Mouse (Mus musculus): ENCODE measurements at regions not wholly inside any gene's neighbourhood (a gene's known extent, or its start where the extent isn't known, plus 50 kb on each side); places are given as distances from the start of the nearest gene placed in this dataset.

DNA sequence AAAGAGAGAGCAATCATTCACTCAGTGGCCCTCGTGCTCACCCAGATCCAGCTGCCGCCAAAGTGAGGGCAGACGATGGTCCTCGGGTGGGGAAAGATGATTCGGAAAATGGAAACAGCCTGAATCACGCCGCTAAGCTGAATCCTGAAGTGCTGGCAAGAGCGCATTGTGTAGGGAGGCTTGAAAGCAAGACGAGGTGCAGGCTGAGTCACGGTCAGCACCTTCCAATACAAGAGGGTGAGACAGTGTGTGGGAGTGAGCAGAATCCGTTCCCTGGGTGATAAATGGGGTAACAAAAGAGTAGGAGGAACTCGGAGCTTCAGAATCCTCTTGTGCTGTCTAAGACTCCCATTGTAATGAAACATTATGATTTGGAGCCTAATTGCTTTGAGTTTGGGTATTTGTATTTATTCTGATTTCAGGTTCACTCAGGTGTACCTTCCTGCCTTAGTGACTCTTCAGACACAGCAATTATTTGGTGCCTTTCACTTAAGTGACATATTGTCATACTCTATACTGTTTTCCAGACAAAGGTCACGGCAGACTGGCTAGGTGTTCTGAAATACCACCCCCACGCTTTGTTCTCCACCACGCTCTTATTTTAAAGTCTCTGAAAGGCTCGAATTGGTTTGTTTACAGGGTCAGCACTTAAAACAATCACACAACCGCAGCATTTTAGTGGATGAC, 70.0 kb downstream of the Mbip start:
- DNase-seq (ENCODE audit: extremely low read depth, insufficient read length, low spot score), result no peak

DNA sequence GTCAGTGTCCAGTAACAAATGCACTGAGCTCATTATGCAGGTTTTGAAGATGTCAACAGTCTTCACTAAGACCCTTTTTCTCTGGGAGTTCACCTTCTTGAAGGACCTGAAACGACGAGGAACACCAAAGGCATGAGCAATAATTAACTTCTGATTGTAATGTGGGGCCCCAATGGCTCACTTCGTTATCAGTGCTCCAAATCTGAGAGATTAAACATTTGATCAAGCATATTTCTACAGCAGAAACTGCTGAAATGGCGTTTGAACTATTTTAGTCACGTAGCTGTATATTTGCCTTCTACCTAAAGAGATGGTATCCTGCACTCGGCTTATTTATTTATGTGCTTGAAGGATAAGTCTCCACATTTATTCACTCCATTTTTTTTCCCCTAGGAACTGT, 80.6 kb downstream of the Mbip start:
- DNase-seq (ENCODE audit: extremely low read depth, insufficient read length, low spot score), result no peak

DNA sequence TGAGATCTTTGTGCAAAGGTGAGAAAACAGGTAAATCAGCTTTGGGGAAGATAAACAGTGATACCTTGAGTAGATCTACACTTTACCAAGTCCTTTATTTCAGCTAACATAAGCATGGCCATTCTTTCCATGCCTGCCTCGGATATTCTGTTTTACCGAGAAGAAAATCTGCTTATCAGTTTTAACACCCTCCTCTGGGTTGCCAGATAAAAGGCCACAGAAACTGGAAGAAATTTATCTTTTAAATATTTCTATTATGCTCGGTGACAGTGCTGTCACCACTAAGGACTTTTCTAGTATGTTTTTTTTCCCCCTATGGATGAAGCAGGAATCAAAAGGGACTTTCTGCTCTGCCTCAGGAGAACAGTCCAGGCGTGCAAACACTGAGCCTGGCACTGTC, 84.2 kb downstream of the Mbip start:
- DNase-seq (ENCODE audit: extremely low read depth, insufficient read length, low spot score), result no peak

DNA sequence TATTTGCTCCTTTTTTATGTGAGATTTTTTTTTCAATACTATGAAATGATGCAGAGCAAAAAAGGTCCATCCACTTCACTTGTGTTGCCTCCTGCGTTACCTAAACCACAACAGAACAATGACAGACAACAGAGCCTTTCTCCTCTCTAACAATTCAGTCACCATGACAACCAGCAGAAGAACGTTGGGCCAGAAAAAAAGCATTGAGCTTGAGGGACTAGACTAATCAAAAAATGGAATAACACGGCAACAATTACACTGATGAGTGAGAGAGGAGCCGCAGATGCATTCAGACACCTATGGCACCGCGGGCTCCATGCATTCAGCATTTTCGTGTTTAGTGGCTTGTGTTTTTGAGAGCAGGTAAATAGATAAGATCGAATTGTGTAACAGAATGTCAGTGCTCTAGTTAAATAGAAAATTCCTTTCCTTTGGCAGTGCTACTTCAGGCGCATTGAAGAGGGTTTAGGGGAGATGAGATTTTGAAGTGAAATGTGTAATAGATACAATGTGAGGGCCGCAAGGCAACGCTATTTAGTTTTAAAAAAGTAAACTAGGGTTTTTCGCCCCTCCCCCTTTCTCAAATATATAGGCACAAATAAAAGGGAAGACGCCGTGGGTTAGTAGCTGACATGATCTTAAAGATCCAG, 87.2 kb downstream of the Mbip start:
- DNase-seq (ENCODE audit: extremely low read depth, insufficient read length, low spot score), result no peak

DNA sequence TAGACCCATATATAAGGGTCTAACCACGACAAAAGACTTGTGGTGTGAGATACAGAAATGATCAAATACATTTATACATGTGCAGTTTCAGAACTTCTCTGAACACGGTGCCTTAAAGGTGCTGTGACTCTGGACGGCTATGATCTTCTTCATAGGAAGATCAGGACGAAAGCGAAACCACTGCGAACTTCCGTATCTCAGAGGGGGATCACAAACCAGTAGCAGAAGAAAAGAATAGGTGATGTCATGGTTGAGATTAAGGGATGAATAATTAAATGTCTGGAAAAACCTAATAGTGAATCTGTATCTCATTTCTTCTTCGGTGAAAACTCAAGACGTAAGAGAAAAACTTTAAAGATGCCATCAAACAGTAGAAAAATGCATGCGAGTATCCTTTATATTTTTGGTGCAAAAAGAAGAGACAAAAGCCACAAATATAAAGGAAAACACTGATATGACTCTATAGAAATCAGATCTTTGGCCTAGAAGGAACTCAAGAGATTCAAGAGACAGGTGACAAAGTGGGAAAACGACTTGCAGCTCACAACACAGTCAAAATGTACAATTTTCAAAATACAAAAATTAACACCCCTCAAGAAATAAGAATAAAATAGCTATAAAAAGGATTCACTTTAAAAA, 89.3 kb downstream of the Mbip start:
- DNase-seq (ENCODE audit: extremely low read depth, insufficient read length, low spot score), result no peak

DNA sequence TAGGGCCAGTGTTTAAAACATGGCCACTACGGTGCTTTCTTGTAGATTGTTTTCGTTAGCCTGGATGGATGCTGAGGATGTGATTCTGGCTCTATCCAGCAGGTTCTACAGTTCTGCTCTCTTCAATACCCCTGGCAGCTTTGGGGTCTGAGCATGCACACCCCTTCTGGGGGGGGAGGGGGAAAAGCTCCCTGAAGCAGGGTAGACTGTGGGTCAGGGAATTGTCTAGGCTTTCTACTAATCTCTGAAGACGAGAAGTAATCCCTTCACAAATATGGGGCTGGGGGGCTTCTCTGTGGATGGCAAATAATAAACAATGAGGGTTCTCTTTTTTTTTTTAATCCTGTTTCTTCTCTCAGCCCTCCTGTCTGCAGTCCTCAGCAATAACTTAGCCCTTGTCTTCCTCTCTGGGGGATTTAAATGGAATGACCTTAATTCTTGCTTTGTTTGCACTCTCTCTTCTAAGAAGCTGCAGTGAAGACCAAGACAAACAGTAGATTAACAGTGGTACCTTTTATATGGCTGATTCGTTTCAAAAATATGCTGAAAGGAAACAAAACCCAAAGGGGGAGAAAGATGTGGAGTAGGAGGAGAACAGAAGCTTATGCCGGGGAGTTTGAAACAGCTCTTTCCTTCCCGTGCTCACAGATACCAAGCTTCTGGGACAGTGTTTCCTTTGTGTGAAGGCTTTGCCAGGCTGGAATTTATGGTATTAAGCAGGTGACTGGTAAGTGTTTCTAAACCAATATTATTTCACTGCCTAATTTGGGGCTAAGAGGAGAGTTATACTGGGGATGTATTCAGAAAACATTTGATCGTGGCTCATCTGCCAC, 92.9 kb downstream of the Mbip start:
- no peak for DNase-seq (ENCODE audit: extremely low read depth, insufficient read length, low spot score)

DNA sequence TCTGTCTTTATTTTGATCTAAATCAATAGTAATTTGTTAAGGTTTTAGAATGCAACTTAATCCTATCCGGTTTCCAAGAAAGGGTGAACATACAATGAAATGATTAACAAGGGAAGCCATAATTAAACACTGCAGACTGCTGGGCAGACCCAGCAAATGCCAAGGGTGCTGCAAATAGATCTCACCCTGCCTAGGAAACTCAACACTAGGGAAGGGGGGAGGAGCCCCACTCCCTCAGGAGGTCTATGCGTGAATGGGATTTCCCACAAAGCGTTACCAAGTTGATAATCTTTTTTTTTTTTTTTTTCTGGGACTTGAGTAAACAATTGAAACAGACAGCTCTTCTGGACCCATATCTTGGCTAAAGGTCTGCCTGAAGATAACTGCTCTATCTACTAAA, 95.4 kb downstream of the Mbip start:
- no peak for DNase-seq (ENCODE audit: extremely low read depth, insufficient read length, low spot score)

DNA sequence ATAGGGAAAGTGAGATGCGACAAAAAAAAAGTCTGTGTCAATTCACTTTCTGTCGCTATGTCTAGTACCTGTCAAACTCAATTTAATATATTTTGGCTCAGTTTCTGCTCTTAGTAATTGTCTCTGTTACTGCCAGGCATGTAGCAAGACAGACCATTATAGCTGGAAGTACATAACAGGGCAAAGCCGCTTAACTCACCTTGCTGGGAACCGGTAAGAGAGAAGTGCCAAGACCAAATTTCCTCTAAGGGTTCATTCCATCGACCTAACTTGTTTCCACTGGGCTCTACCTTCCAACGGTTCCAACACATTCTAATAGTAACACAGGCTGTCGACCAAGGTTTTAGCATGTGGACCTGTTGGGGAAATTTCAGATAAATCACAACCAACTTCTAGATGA, 99.3 kb downstream of the Mbip start:
- DNase-seq (ENCODE audit: extremely low read depth, insufficient read length, low spot score), result no peak

DNA sequence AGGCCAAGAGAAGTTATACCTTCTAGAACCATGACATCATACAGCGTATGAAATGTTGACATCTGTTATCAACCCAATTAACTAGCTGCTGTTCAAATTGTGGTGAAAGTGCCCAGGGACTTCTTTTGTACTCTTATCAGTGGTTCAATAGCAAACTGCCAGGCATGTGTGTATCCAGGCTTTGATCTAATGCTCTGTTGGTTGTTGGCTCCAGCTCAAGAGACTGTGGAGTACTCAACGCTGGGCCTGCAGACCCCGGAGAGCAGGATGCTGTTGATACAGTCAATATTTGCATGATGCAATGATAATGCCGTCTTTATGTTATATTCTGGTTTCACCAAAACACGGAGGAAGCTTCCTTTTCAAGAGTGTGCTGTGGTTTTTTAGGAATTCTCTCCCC, 102.9 kb downstream of the Mbip start:
- DNase-seq (ENCODE audit: extremely low read depth, insufficient read length, low spot score), result no peak

DNA sequence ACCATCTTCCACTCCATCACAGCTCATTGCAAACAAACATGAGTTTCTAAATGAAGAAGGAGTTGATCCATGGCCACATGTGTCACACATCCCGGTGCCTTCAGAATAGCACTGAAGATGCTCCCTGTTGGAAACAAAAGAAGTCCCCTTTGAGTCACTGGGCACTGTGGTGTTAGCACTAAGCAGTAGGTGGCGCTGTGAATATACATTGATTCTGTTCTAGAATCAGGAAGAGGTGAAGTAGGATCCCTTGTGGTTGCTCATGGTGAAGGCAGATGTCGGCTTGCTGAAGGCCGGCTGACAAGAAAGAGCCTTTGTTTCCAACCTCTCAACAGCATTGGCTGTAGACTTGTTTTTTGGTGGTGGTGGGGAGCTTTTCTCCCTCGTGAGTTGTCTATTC, 104.0 kb downstream of the Mbip start:
- DNase-seq (ENCODE audit: extremely low read depth, insufficient read length, low spot score), result no peak

DNA sequence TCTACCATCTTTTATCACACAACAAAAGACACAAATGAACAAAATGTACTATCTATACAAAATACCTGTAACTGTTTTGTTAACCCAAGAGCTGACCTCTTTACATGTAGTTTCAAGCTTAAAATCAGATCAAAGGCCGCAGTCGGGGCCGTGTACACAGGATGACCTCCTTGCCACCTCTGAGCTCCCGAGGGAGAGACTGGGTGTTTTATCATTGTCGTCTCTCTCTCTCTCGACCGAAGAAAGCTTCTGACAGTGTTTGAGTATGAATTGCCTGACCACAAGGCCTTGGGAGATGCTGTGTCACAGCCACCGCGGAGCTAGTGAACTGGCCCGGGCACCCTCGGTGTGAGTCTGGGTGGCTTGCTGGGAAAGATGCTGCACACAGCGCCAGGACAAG, 105.5 kb downstream of the Mbip start:
- DNase-seq (ENCODE audit: extremely low read depth, insufficient read length, low spot score), result peak; percentile 5

DNA sequence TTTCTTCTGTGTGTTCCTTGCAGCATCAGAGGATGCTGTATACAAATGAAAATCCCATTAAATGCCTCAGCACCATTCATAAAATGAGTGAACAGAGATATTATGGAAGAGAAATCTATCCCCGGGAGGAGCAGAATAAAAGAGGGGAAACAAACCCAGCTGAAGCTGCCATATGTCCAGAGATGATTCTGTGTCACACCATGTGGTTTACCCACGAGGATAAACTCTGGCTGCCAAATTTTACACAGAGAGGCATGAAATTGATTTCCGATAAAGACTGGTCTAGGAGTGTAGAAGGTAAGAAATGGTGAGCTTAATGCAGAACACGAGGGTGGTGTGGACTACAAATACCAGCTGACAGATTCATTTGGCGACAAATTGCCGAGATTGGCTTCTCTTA, 111.1 kb downstream of the Mbip start:
- no peak for DNase-seq (ENCODE audit: extremely low read depth, insufficient read length, low spot score)

DNA sequence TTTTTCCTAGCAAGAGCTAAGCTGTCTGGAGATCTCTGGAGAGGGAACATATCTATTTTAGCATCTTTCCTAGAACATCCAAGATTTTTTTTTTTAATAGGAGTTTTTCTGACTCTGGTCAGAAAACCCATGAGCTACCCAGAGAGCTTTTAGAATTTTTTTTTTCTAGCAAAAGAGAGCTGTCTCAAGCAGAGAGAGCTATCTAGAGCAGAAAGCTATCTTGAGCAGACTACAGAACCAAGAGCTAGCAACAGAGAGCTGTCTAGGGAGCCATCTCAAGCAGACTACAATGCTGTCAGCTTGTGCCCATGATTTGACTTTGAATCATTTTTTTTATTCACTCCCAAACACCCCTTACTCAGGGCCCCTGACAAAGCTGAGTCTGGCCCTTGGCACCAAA, 112.5 kb downstream of the Mbip start:
- DNase-seq (ENCODE audit: extremely low read depth, insufficient read length, low spot score), result no peak

DNA sequence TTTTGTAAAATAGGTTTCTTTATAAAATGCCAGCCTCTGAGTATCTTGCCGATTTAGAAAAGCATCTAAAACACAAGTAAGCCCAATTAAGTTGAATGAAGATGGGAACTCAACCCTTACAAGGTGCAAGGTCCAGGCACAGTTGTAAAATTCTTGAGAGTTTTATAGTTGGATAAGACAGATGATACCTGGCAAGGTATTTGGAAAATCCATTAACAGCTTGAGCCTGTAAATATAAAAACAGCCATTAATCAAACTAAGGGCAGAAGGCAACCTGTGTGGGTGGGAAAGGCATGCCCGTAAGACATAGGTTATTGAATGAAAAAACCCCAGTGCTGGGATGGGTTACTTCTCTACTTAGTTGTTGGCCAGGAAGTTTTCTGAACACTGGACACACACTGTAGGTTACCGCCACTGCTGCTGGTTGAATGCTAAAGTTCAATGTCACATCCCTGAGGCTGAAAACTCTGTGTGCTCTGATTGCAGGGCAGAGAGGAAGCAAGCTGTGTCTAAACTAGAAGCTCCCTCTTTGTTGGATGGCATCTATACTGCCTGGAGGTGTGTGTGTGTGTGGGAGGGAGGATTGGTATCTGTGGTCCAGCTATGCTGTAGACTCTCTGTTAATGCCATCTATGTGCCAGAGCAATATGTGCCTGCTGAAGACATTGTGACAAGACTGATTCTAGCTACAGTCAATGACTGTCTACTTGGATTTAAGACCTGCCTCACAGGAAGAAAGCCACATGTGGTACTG, 121.4 kb downstream of the Mbip start:
- no peak for DNase-seq (ENCODE audit: extremely low read depth, insufficient read length, low spot score)

DNA sequence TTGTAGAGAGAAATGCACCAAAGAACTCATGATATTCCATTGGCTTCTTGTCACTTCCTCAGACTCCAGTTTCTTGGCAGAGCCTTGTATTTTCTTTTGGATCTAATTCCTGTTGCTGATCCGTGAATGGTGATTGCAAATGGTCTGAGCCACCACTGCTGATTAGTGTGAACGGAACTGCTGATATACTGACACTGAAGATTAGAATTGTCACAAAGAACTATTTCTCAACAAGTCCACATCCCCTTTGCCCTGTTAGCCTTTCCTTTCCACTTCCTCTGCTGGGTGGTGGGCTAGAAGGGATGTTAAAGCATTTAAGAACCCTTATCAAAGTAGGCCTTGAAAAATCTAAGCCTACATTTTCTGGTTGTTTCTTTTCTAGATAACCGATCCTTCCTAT, 152.2 kb downstream of the Mbip start:
- DNase-seq (ENCODE audit: extremely low read depth, insufficient read length, low spot score), result no peak

DNA sequence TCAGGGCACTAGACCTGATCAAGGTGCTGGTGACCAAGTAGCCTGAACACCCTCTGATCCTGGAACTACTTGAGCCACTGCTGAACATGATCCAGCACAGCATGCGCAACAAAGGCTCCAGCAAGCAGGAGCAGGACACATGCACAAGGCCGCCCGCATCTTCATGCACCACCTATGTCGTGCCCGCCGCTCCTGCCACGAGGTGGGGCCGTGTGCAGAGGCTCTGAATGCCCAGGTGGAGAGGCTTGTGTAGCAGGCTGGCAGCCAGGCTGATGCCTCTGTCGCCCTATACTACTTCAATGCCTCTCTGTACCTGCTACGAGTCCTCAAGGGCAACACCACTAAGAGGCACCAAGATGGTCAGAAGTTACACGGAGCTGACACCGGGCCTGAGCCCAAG, 156.1 kb downstream of the Mbip start:
- DNase-seq (ENCODE audit: extremely low read depth, insufficient read length, low spot score), result no peak

DNA sequence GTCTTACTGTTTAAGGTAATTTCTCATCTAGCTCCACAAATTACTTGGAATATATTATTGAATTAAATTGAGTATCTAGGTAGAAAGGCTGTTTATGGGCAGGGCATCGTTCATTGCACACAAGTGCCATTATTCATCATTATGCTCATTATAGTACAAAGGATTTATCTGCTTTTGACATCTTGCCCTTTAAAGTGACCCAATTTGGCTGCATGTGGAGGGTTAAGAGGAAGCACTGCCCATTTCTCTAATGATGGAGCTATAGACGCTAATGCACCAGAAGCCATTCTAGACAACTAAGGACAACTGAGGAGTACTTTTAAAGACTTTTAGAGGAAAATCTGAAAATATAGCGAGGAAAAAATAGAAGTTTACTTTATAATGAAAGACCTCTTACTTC, 185.0 kb downstream of the Mbip start:
- no peak for DNase-seq (ENCODE audit: extremely low read depth, insufficient read length, low spot score)

DNA sequence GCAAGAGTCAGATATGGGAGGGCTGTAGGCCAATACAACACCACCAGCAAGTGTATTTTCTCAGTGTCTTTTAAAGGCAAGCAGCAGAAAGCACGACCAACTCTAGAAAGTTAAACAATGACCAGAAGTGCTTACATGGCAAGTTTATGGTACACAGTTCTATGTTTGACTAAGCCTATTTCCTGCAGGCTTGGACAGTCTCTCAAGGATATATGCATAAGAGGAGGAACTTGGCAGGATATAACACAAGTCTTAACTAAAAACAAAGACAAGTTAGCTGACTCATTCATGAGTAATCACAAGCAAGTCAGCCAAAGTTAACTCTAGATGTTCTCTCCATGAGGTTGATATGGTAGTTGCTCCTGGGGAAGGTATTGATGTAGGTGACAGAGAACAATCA, 201.3 kb downstream of the Mbip start:
- peak; percentile 4 for DNase-seq (ENCODE audit: extremely low read depth, insufficient read length, low spot score)

DNA sequence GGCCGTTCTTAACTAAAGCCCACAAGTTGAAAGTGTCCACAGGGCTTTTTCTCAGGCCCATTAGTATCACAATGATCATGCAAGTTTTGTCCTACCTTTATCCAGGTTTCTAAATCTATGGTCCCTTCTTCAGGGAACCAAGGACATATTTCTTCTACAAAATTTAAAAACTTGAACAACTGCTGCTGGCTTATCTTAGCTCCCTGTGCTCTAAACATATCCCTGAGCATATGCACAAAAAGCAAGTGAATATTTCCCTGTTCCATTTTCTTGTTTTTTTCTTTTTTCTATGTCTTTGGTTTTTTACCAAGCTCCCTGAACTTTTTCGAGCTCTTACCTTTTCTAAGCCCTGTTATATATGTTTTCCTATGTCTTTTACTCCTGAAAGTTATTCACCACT, 201.9 kb downstream of the Mbip start:
- no peak for DNase-seq (ENCODE audit: extremely low read depth, insufficient read length, low spot score)

DNA sequence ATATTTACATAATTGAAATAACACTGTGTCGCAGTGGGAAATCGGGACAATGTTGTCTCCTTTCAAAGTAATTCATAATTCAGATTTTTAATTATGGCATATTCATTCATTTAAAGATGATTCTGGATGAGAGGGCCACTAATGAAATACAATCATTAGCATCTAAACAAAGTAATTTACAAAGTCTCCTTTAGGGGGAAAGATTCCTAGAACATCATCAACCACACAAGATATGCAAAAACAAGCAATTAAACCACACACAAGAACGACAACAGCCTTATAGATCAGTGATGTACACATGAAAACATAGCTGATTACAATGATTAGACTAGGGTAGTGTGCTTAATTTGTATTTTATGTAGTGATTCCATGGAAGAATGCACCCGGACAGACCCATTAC, 231.2 kb downstream of the Mbip start:
- no peak for DNase-seq (ENCODE audit: extremely low read depth, insufficient read length, low spot score)

DNA sequence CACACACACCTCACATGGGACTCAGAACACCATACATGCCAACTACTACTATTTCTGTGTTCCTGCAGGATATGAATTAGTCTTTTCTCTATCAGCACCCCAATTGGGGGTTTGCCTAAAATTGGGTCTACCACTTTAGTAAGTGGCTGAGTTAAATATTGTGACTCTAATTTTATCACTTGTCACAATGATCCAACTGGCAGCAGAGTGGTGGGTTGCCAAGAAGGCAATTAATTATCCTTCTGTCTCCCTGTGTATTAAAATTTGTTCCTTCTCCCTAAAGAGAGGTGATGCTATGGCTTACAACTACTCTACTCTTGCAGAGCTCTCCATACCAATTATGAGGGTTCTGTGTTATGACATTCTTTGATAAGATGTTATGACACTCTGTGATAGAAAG, 245.3 kb downstream of the Brms1l start:
- no peak for DNase-seq (ENCODE audit: extremely low read depth, insufficient read length, low spot score)

Data from 3134 (cell line).